Mouse (Mus musculus) brain, embryonic 14.5 days (tissue): Measurements from ENCODE around the gene Trio.

Source experiments
- CTCF ChIP-seq: fragments of 200-500 bp; IDR thresholded peaks from 2 replicates; pipeline ENCODE4 v1.5.1; 2012; ENCODE audit warnings: inconsistent platforms, mild to moderate bottlenecking, moderate library complexity, borderline replicate concordance; ENCODE audit not compliant: insufficient read depth, insufficient read length; ENCODE audit errors: extremely low read depth
- POLR2A ChIP-seq: fragments of 200-500 bp; IDR thresholded peaks from 2 replicates; pipeline ENCODE4 v1.6.1; 2012; ENCODE audit warnings: mild to moderate bottlenecking, inconsistent platforms, borderline replicate concordance; ENCODE audit not compliant: poor library complexity, insufficient read depth, insufficient read length, severe bottlenecking; ENCODE audit errors: extremely low read depth

DNA sequence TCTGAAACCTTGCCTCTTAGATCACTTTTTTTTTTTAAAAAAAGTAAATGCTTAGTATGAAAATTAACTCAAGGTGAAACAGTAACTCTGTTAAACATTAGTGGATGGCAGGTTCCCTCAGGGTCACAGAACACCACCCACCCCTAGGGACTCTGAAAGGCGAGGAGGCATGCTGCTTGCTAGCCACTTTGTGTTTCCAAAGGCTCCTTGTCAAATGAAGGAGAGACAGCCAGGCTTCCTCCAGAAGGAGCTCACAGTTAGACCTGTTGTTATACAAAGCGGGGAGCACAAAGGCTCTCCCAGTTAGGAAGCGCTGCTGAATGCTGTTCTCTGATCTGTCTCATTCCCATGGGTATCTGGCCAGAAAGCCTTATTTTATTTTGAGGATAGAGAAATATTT is 30.2 kb downstream of the Trio start:
- TF ChIP-seq POLR2A = no peak
- TF ChIP-seq CTCF = no peak
